Mouse (Mus musculus) intestine, embryonic 15.5 days (tissue): ENCODE data around the gene Pcgf1. TPM values are rescaled to one million over a fixed set of nuclear protein-coding genes. Genes with fewer than 3 reads are reported as not detected.
A peak's percentile ranks its signal among the peaks of the same experiment; 100 is the strongest.

ENCODE experiments used
- ATAC-seq: fragments of 200-750 bp; cut with Nextera tagmentation; 2 replicates; pipeline ENCODE4 v1.8.0; 2017; ENCODE audit warnings: moderate TSS enrichment, moderate library complexity
- H3K27ac ChIP-seq: fragments of 300-500 bp; sonication (generic); 2 replicates; pipeline ENCODE4 v1.5.1; 2015; ENCODE audit warnings: mild to moderate bottlenecking, inconsistent platforms
- H3K27me3 ChIP-seq: fragments of 300-500 bp; sonication (generic); replicated peaks from 2 replicates; pipeline ENCODE4 v1.6.1; 2015; ENCODE audit warnings: inconsistent platforms
- H3K36me3 ChIP-seq: fragments of 300-500 bp; sonication (generic); 2 replicates; pipeline ENCODE4 v1.6.1; 2015; ENCODE audit warnings: inconsistent platforms
- H3K4me1 ChIP-seq: fragments of 300-500 bp; sonication (generic); replicated peaks from 2 replicates; pipeline ENCODE4 v1.6.1; 2015; ENCODE audit warnings: inconsistent platforms
- H3K4me2 ChIP-seq: fragments of 300-500 bp; sonication (generic); replicated peaks from 2 replicates; pipeline ENCODE4 v1.6.1; 2015; ENCODE audit warnings: mild to moderate bottlenecking, inconsistent platforms
- H3K4me3 ChIP-seq: fragments of 300-500 bp; sonication (generic); replicated peaks from 2 replicates; pipeline ENCODE4 v1.5.1; 2015; ENCODE audit warnings: inconsistent platforms
- H3K9ac ChIP-seq: fragments of 300-500 bp; sonication (generic); 2 replicates; pipeline ENCODE4 v1.6.1; 2015; ENCODE audit warnings: inconsistent platforms
- H3K9me3 ChIP-seq: fragments of 300-500 bp; sonication (generic); 2 replicates; pipeline ENCODE4 v1.6.1; 2016; ENCODE audit warnings: inconsistent platforms
- WGBS: fragments of 180-500 bp; shearing (Covaris S2); methylation state at CpG from one replicate; pipeline ENCODE4 v1.1.7; 2015; 5-methylcytosine and 5-hydroxymethylcytosine counted together
- polyA plus RNA-seq: library from polyadenylated mRNA; unstranded; fragments of >200 nt; fragmentation: Nextera tagmentation; extraction: Ambion mirVana; gene quantifications from 2 replicates; pipeline ENCODE4 v1.2.1, GENCODE M21; 2015

Gene Pcgf1
- 29.4 and 31.5 TPM in 2 replicates for polyA plus RNA-seq

- whole genome bisulfite sequencing = under 1% methylated on average over 54 of the region's 54 CpGs
- no peaks in the 10 kb centered on the region for H3K9me3 ChIP-seq
- H3K27me3 ChIP-seq = peaks cover 39% of the 10 kb centered on the region
- H3K27ac ChIP-seq = peak within 1 kb of the TSS; percentile 77
- ATAC-seq = peak; percentile 62
- H3K9ac ChIP-seq = peak within 1 kb of the TSS; percentile 62
- peaks cover 3% of the 10 kb centered on the region; the same call in 1 of the 2 replicates for H3K4me1 ChIP-seq
- peak within 1 kb of the TSS; percentile 78 for H3K4me3 ChIP-seq
- H3K36me3 ChIP-seq = peaks cover 6% of the 10 kb centered on the region; the same call in 1 of the 2 replicates
- peak within 1 kb of the TSS; percentile 89 for H3K4me2 ChIP-seq
These were observed at the start of gene Pcgf1 for GRCm38 (mm10) chr6:83077630-83078323. Gene Pcgf1 (plus strand): TSS chr6:83077869.

- Histone ChIP-seq H3K4me2 (no peak overlapping the region), H3K4me3 (no peak overlapping the region), H3K4me1 (peaks cover 13% of the 10 kb centered on the region), H3K9ac (no peak overlapping the region), H3K27me3 (peaks cover 9% of the 10 kb centered on the region), H3K9me3 (no peaks in the 10 kb centered on the region), H3K27ac (no peak overlapping the region), H3K36me3 (0 out of 2 replicates have a peak, but pooled peaks cover 3% of the 10 kb centered on the region)
- WGBS = 48% methylated on average over 10 of the region's 10 CpGs
- ATAC-seq = no peak
These were observed 47.9 kb upstream of the Pcgf1 start for GRCm38 (mm10) chr6:83029777-83030176.

DNA sequence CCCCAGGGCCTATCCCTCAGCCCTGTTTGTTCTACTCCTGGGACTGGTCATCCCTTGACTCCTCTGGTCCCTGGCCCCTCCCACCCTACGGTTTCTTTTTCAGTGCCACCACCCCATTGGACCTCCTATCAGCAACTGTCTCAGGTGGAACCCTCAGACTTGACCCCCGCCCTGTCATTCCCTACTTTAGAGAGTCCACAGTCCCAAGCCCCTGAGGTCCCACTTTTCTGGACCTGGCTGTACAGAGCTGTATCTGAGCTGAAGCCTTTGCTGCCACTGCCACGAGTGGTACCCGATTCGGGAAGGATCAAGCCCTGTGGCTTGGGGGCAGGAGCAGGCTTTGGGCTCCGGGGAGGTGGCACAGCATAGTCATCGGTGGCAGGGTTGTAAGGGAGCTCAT lies 46.6 kb upstream of the Pcgf1 start:
- ATAC-seq = no peak

DNA sequence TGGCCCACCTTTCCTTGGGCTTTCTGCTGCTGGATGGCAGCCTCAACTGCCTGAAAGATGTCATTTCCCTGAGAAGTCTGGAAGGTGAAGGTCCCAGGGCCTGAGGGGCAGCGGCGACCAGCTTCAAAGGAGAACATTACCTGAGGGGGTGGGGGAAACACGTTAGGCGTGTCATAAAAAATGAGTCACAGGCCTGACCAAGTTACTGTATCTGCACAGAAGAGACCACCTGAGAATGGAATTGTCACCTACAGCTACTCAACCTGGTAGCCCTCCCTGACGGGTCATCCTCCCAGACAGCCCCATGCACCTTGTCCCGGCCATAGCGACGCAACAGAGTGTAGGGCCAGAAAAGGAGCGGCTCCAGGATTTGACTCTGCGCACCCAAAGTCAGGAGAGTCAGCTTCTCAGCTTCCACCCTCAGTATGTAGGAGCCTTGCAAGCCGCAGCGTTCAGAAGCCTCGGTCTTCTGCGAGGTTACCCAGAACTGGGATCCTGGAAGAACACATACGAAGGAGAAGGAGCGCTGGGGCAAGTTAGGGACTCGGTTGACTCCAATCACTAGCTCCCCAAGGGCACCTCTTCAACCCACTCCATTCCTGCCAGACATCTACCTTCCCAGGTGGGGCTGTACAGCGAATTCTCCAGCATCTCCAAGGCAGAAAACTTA lies 45.6 kb upstream of the Pcgf1 start:
- H3K9ac ChIP-seq = peak overlapping the region; percentile 68
- WGBS = 39% methylated on average over 18 of the region's 18 CpGs
- H3K27ac ChIP-seq = no peak overlapping the region

More for the DNA sequence above, 46.6 kb upstream of the Pcgf1 start:
- H3K4me1 ChIP-seq = peaks cover 17% of the 10 kb centered on the region
- H3K27me3 ChIP-seq = peaks cover 9% of the 10 kb centered on the region
- no peak overlapping the region for H3K9ac ChIP-seq
- H3K9me3 ChIP-seq = no peaks in the 10 kb centered on the region
- no peak overlapping the region for H3K4me3 ChIP-seq
- no peak overlapping the region for H3K27ac ChIP-seq
- H3K4me2 ChIP-seq = no peak overlapping the region
- 0 out of 2 replicates have a peak, but pooled peaks cover 3% of the 10 kb centered on the region for H3K36me3 ChIP-seq
- 81% methylated on average over 7 of the region's 7 CpGs for WGBS

GRCm38 (mm10) chr6:83032769-83033191 lies 44.9 kb upstream of the Pcgf1 start:
- peak overlapping the region; percentile 68 for H3K9ac ChIP-seq
- under 1% methylated on average over 31 of the region's 31 CpGs for WGBS
- no peaks in the 10 kb centered on the region for H3K9me3 ChIP-seq
- H3K4me2 ChIP-seq = peak overlapping the region; percentile 90
- ATAC-seq = peak; percentile 67
- peak overlapping the region; percentile 66 for H3K4me3 ChIP-seq
- 0 out of 2 replicates have a peak, but pooled peaks cover 3% of the 10 kb centered on the region for H3K36me3 ChIP-seq
- H3K4me1 ChIP-seq = peaks cover 17% of the 10 kb centered on the region
- peaks cover 9% of the 10 kb centered on the region for H3K27me3 ChIP-seq
- peak overlapping the region; percentile 88 for H3K27ac ChIP-seq

More for the DNA sequence above, 45.6 kb upstream of the Pcgf1 start:
- Histone ChIP-seq H3K9me3 (no peaks in the 10 kb centered on the region), H3K4me2 (peak overlapping the region; percentile 90), H3K36me3 (0 out of 2 replicates have a peak, but pooled peaks cover 3% of the 10 kb centered on the region), H3K4me1 (peaks cover 17% of the 10 kb centered on the region), H3K27me3 (peaks cover 9% of the 10 kb centered on the region), H3K4me3 (peak overlapping the region; percentile 66)
- ATAC-seq = no peak

DNA sequence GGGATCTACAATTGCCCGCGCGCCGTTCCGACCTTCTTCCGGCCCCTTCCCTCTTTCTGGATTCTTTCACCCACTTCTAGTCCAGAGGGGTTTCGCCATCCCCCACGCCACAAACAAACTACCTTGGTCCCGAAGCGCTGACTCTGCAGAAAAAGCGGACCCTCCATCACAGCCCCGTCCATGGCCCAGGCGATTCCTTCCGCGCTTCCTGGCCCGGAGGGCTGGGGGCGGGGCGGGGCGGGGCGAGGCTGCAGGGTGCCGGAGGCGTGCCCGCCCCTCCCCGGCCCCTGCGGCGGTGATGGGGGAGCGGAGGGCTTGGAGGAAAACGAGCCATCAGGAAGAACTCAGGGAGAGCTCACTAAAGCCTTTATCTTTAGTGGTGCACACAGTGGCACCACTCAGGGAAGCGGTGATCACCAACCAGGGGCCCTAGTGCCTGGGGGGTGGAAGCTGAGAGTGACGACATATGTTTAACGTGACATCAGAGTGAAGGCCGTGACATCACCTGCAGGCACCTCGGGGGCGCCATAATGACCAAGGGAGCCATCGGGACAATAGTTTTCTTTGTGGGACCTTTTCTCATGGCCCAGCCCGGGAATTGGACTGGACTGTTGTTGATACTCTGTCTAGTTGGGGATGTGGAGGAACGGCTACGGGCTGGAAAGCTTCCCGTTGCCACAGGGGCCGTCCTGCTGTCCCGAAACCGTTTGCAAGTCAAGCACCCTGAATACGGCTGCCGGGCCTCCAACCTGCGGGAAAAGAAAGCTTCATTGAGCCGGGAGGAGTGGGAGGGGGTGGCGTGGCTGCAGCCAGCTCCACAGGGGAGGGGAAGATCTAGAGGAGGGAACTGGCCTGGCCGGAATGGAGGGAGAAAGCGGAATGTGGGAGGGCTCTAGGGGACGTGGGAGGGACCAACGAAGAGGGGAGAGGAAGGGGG lies 44.2 kb upstream of the Pcgf1 start, which contains the start of the genes Dok1 and Loxl3:
Gene Dok1 (minus strand): TSS at position 223 of the 937 bp plus-strand sequence.
Gene Loxl3 (plus strand): TSS at position 925 of the 937 bp plus-strand sequence.
- peak; percentile 92 for ATAC-seq

GRCm38 (mm10) chr6:83034463-83035055 lies 43.1 kb upstream of the Pcgf1 start:
- Histone ChIP-seq H3K27me3 (peaks cover 8% of the 10 kb centered on the region), H3K4me2 (peak overlapping the region; percentile 90), H3K36me3 (0 out of 2 replicates have a peak, but pooled peaks cover 3% of the 10 kb centered on the region), H3K4me1 (peaks cover 26% of the 10 kb centered on the region), H3K4me3 (peak overlapping the region; percentile 66), H3K9ac (peak overlapping the region; percentile 30; the same call in 1 of the 2 replicates), H3K27ac (peak overlapping the region; percentile 88; the same call in 1 of the 2 replicates), H3K9me3 (no peaks in the 10 kb centered on the region)
- ATAC-seq = no peak
- WGBS = 23% methylated on average over 5 of the region's 5 CpGs

More for the DNA sequence above, 44.2 kb upstream of the Pcgf1 start, which contains the start of the genes Dok1 and Loxl3:
- Histone ChIP-seq H3K4me2 (peak within 1 kb of the TSS; percentile 90), H3K9ac (peak within 1 kb of the TSS; percentile 68), H3K36me3 (0 out of 2 replicates have a peak, but pooled peaks cover 3% of the 10 kb centered on the region), H3K4me1 (peaks cover 22% of the 10 kb centered on the region), H3K27me3 (peaks cover 9% of the 10 kb centered on the region), H3K9me3 (no peaks in the 10 kb centered on the region), H3K27ac (peak within 1 kb of the TSS; percentile 88), H3K4me3 (peak within 1 kb of the TSS; percentile 66)
- under 1% methylated on average over 51 of the region's 51 CpGs for WGBS

- Histone ChIP-seq H3K27ac (no peak overlapping the region), H3K9ac (no peak overlapping the region), H3K9me3 (no peaks in the 10 kb centered on the region), H3K4me2 (no peak overlapping the region), H3K4me1 (peaks cover 24% of the 10 kb centered on the region), H3K27me3 (no peaks in the 10 kb centered on the region), H3K36me3 (no peaks in the 10 kb centered on the region), H3K4me3 (no peak overlapping the region)
- WGBS = 79% methylated on average over 8 of the region's 8 CpGs
- no peak for ATAC-seq
These were observed 40.5 kb upstream of the Pcgf1 start for GRCm38 (mm10) chr6:83037188-83037587.

DNA sequence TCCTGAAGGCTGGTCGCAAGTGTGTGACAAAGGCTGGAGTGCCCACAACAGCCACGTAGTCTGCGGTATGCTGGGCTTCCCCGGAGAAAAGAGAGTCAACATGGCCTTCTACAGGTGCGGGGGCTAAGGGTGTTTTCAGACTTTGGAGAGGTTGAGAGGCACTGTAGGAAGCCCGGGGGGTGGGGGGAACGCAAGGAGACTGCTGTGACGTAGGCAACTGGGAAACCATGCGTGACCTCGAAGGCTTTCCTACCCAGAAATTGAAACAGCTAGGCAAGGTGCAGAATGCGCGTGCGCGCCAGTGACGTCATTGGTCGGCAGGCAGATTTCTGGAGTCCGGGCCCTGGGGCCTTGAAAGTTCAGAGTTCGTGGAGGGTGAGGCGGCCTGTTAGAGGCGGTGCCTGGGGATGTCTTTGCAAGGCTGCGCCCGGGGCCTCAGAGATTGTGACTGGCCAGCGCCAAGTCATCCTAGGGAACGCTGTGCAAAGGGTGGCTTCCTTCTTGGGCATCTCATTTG lies 39.1 kb upstream of the Pcgf1 start:
- no peaks in the 10 kb centered on the region for H3K9me3 ChIP-seq
- peak; percentile 91 for ATAC-seq
- no peaks in the 10 kb centered on the region for H3K36me3 ChIP-seq
- no peaks in the 10 kb centered on the region for H3K27me3 ChIP-seq
- peaks cover 19% of the 10 kb centered on the region for H3K4me1 ChIP-seq
- 10% methylated on average over 24 of the region's 24 CpGs for WGBS
- H3K9ac ChIP-seq = no peak overlapping the region
- no peak overlapping the region for H3K27ac ChIP-seq
- peak overlapping the region; percentile 21 for H3K4me3 ChIP-seq
- H3K4me2 ChIP-seq = peak overlapping the region; percentile 60

DNA sequence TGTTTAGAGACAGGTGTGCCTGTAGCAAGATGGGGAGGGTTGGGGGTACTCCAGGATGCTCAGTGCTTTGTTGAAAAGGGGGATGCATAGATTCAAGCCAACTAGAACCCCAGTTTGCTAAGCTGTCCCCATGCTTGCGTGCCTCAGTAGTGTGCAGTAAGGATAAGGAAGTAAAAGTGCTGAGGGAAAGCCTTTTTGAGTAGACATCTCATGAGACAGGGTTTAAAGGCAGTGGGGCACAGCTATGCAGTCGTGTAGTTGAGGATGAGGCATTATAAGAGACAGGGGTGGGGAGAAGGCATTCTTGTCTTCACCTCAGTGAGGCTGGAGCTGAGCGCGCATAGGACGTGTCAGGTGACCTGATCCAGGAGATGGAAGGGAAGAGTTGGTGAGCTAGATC lies 37.1 kb upstream of the Pcgf1 start:
- H3K27ac ChIP-seq = no peak overlapping the region
- H3K4me3 ChIP-seq = no peak overlapping the region
- H3K9me3 ChIP-seq = no peaks in the 10 kb centered on the region
- ATAC-seq = no peak
- H3K27me3 ChIP-seq = no peaks in the 10 kb centered on the region
- 74% methylated on average over 5 of the region's 5 CpGs for WGBS
- H3K4me2 ChIP-seq = no peak overlapping the region
- H3K4me1 ChIP-seq = peaks cover 9% of the 10 kb centered on the region; the same call in 1 of the 2 replicates
- no peak overlapping the region for H3K9ac ChIP-seq
- H3K36me3 ChIP-seq = no peaks in the 10 kb centered on the region

- Histone ChIP-seq H3K4me3 (no peak overlapping the region), H3K9ac (no peak overlapping the region), H3K27me3 (no peaks in the 10 kb centered on the region), H3K36me3 (no peaks in the 10 kb centered on the region), H3K27ac (no peak overlapping the region), H3K9me3 (no peaks in the 10 kb centered on the region), H3K4me2 (no peak overlapping the region), H3K4me1 (peaks cover 3% of the 10 kb centered on the region; the same call in 1 of the 2 replicates)
- ATAC-seq = no peak
- 58% methylated on average over 6 of the region's 6 CpGs for WGBS
These were observed 34.1 kb upstream of the Pcgf1 start for GRCm38 (mm10) chr6:83043561-83043960.
